29 mouse cellular contexts compared by ENCODE assay signal in the genomic region with DNA sequence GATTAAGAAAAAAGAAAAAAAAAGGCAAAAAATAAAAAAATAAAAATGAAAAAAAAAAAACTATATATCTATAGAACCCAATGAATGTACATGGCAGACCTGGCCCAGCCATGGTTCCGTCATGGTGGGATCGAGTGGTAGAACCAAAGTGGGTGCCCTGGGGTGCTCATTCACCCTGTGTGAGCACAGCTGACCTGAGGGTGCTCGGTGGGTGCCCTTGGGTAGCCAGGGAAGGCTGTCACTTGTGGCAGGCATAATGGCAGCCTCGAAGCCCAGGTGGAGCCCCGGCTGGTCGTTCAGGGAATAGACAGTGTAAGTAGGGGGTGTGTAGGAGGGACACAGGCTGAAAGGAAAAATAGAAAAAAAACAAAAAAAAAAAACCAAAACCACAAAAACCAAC. TPM values are rescaled to one million over a fixed set of nuclear protein-coding genes. Genes with fewer than 3 reads are reported as not detected.
DNase-seq lines count a peak whose midpoint lies in the region; ATAC-seq and TF ChIP-seq lines count a peak whose summit lies in the region.
"Had no signal": no experiment of that assay in that cellular context is flagged by ENCODE, and none has a peak within 500 bp of the region (broad histone marks: within the 10 kb centered on the region; RNA-seq: fewer than 3 reads in every experiment).

No protein-coding gene starts in this region.

- no peaks in the 10 kb centered on the region for H3K27me3 ChIP-seq in midbrain, embryonic 11.5 days (ENCODE audit: control insufficient read depth, insufficient read depth, low read length)
- no peaks in the 10 kb centered on the region for H3K27me3 ChIP-seq in midbrain, embryonic 15.5 days (replicated peaks)
- H3K27me3 ChIP-seq in myocyte (ENCODE audit: control insufficient read depth, insufficient read depth, insufficient read length): no peaks in the 10 kb centered on the region
- H3K27me3 ChIP-seq: embryonic facial prominence, embryonic 13.5 days; embryonic facial prominence, embryonic 15.5 days; forebrain, embryonic 12.5 days; Patski had no signal

- no peak for DNase-seq in layer of hippocampus, adult 2 months (ENCODE audit: low spot score in 2 of 2)
- no peak for DNase-seq in layer of hippocampus, adult 9-10 months (ENCODE audit: low spot score)
- DNase-seq in midbrain, embryonic 11.5 days (ENCODE audit: low spot score, missing footprints): peak; percentile 84
- DNase-seq in cerebellum, postnatal 25 days: no peak
- DNase-seq: adrenal gland, adult 8-10 months; adrenal gland, postnatal 14 days; adrenal gland, postnatal 36 days; B cell, adult 2 months; cerebellum, adult 11-12 months; cerebellum, adult 2 months; cerebellum, adult 9-10 months; cerebellum, postnatal 10 days; cerebellum, postnatal 36 days; embryo, embryonic 11 days had no signal

- TF ChIP-seq POLR2A in myocyte (IDR thresholded peaks at IDR 0.05; ENCODE audit: insufficient read length, low read depth): no peak

- H3K9ac ChIP-seq in midbrain, embryonic 11.5 days (ENCODE audit: low read length): no peak overlapping the region
- no peak overlapping the region for H3K9ac ChIP-seq in midbrain, embryonic 15.5 days
- H3K9ac ChIP-seq: embryonic facial prominence, embryonic 13.5 days; embryonic facial prominence, embryonic 15.5 days; forebrain, embryonic 12.5 days had no signal

- WGBS in midbrain, embryonic 11.5 days: 78% methylated on average over 6 of the region's 6 CpGs
- 80% methylated on average over 6 of the region's 6 CpGs for WGBS in midbrain, embryonic 15.5 days

- H3K9me3 ChIP-seq in midbrain, embryonic 11.5 days (ENCODE audit: control insufficient read depth, low read length): no peaks in the 10 kb centered on the region
- H3K9me3 ChIP-seq in midbrain, embryonic 15.5 days: no peaks in the 10 kb centered on the region
- H3K9me3 ChIP-seq: embryonic facial prominence, embryonic 13.5 days; embryonic facial prominence, embryonic 15.5 days; forebrain, embryonic 10.5 days; forebrain, embryonic 12.5 days had no signal

- H3K4me2 ChIP-seq in midbrain, embryonic 11.5 days: no peak overlapping the region
- H3K4me2 ChIP-seq in midbrain, embryonic 15.5 days: no peak overlapping the region
- H3K4me2 ChIP-seq in myocyte (ENCODE audit: low read depth): no peak overlapping the region
- H3K4me2 ChIP-seq: embryonic facial prominence, embryonic 13.5 days; embryonic facial prominence, embryonic 15.5 days; forebrain, embryonic 12.5 days had no signal

- peak overlapping the region; percentile 46; the same call in 1 of the 2 replicates for H3K27ac ChIP-seq in layer of hippocampus, adult 2 months
- H3K27ac ChIP-seq in midbrain, embryonic 11.5 days (ENCODE audit: low read depth, low read length): no peak overlapping the region
- H3K27ac ChIP-seq in midbrain, embryonic 15.5 days: no peak overlapping the region
- H3K27ac ChIP-seq: embryonic facial prominence, embryonic 13.5 days; embryonic facial prominence, embryonic 15.5 days; forebrain, embryonic 10.5 days; forebrain, embryonic 12.5 days had no signal

- no peak for ATAC-seq in midbrain, embryonic 11.5 days (ENCODE audit: low FRiP score)
- ATAC-seq in midbrain, embryonic 15.5 days (replicated peaks): no peak
- ATAC-seq: activated CD4-positive, CD25-positive, alpha-beta regulatory T cell, adult 4 months; CD4-positive, CD25-positive, alpha-beta regulatory T cell, adult 4 months; forebrain, embryonic 14.5 days; forebrain, embryonic 16.5 days; Patski had no signal

- H3K79me2 ChIP-seq in myocyte (ENCODE audit: control insufficient read depth, insufficient read depth): peaks cover 19% of the 10 kb centered on the region

- peaks cover 36% of the 10 kb centered on the region for H3K36me3 ChIP-seq in midbrain, embryonic 11.5 days (ENCODE audit: control insufficient read depth, insufficient read depth, low read length)
- H3K36me3 ChIP-seq in midbrain, embryonic 15.5 days (replicated peaks): peaks cover 51% of the 10 kb centered on the region
- H3K36me3 ChIP-seq in myocyte (ENCODE audit: control insufficient read depth, insufficient read depth): peaks cover 20% of the 10 kb centered on the region

- H3K4me1 ChIP-seq in midbrain, embryonic 11.5 days (ENCODE audit: control insufficient read depth, insufficient read depth, low read length): no peaks in the 10 kb centered on the region
- H3K4me1 ChIP-seq in midbrain, embryonic 15.5 days: no peaks in the 10 kb centered on the region
- H3K4me1 ChIP-seq: forebrain, embryonic 12.5 days had no signal

- no peak overlapping the region for H3K4me3 ChIP-seq in layer of hippocampus, adult 2 months
- no peak overlapping the region for H3K4me3 ChIP-seq in midbrain, embryonic 11.5 days (ENCODE audit: low read depth, low read length)
- H3K4me3 ChIP-seq in midbrain, embryonic 15.5 days: no peak overlapping the region
- no peak overlapping the region for H3K4me3 ChIP-seq in myocyte
- H3K4me3 ChIP-seq: embryonic facial prominence, embryonic 13.5 days; embryonic facial prominence, embryonic 15.5 days; erythroblast, embryonic 14.5 days; forebrain, embryonic 10.5 days; forebrain, embryonic 12.5 days had no signal

- H3ac ChIP-seq in myocyte (ENCODE audit: control insufficient read depth, insufficient read length): no peak overlapping the region

- TF ChIP-seq CTCF in layer of hippocampus, adult 2 months (conservative IDR thresholded peaks at IDR 0.05): peak; percentile 41

TF ChIP-seq in myocyte, 11 proteins besides CTCF, POLR2A, EP300 and RAD21:
- no peak for TF ChIP-seq USF1 (IDR thresholded peaks at IDR 0.05; ENCODE audit: low read depth)
- no peak for TF ChIP-seq TCF12 (IDR thresholded peaks at IDR 0.05; ENCODE audit: insufficient read depth, poor library complexity, severe bottlenecking)
- TF ChIP-seq POLR2AphosphoS2 (IDR thresholded peaks at IDR 0.05; ENCODE audit: insufficient read length, low read depth): peak; percentile 75
TF ChIP-seq in myocyte: peak in this region for 1.

RNA-seq across cellular contexts. Expression of a gene that starts 16.2 kb away (rescaled TPM):
- 100 to 1,000 TPM; 103 to 109 TPM for total RNA-seq in layer of hippocampus, adult 2 months (2021)
- 5.3 and 5.6 TPM in 2 replicates for polyA plus RNA-seq in midbrain, embryonic 11.5 days (2014; fragmentation: Nextera tagmentation; extraction: Ambion mirVana)
- polyA plus RNA-seq in midbrain, embryonic 15.5 days (2015; fragmentation: Nextera tagmentation; extraction: Ambion mirVana): 16.2 and 16.7 TPM in 2 replicates
- 26.1 TPM for polyA plus RNA-seq in myocyte (2012; fragmentation: generic; extraction: Trizol)

RNA-seq across cellular contexts. Expression of a gene that starts 16.5 kb away (rescaled TPM):
- 10 to 100 TPM; 29.4 to 29.5 TPM for total RNA-seq in layer of hippocampus, adult 2 months (2021)
- 42.1 and 46.5 TPM in 2 replicates for polyA plus RNA-seq in midbrain, embryonic 11.5 days (2014; fragmentation: Nextera tagmentation; extraction: Ambion mirVana)
- polyA plus RNA-seq in midbrain, embryonic 15.5 days (2015; fragmentation: Nextera tagmentation; extraction: Ambion mirVana): 59.2 and 66.3 TPM in 2 replicates
- 43.2 TPM for polyA plus RNA-seq in myocyte (2012; fragmentation: generic; extraction: Trizol)

RNA-seq across cellular contexts. Expression of a gene that starts 25.2 kb away (rescaled TPM):
- total RNA-seq in layer of hippocampus, adult 2 months (2021): 100 to 1,000 TPM; 907 to 909 TPM
- 398 and 422 TPM in 2 replicates for polyA plus RNA-seq in midbrain, embryonic 11.5 days (2014; fragmentation: Nextera tagmentation; extraction: Ambion mirVana)
- polyA plus RNA-seq in midbrain, embryonic 15.5 days (2015; fragmentation: Nextera tagmentation; extraction: Ambion mirVana): 588 and 606 TPM in 2 replicates
- 3,891 TPM for polyA plus RNA-seq in myocyte (2012; fragmentation: generic; extraction: Trizol)

RNA-seq across cellular contexts. Expression of a gene that starts 31.5 kb away (rescaled TPM):
- 10 to 100 TPM; 73.6 to 78.4 TPM for total RNA-seq in layer of hippocampus, adult 2 months (2021)
- polyA plus RNA-seq in midbrain, embryonic 11.5 days (2014; fragmentation: Nextera tagmentation; extraction: Ambion mirVana): 49.7 and 50.6 TPM in 2 replicates
- 66.3 and 67.3 TPM in 2 replicates for polyA plus RNA-seq in midbrain, embryonic 15.5 days (2015; fragmentation: Nextera tagmentation; extraction: Ambion mirVana)
- polyA plus RNA-seq in myocyte (2012; fragmentation: generic; extraction: Trizol): 120 TPM

RNA-seq across cellular contexts. Expression of a gene that starts 32.4 kb away (rescaled TPM):
- not detected for total RNA-seq in layer of hippocampus, adult 2 months (2021)
- not detected in 2 replicates for polyA plus RNA-seq in midbrain, embryonic 11.5 days (2014; fragmentation: Nextera tagmentation; extraction: Ambion mirVana)
- polyA plus RNA-seq in midbrain, embryonic 15.5 days (2015; fragmentation: Nextera tagmentation; extraction: Ambion mirVana): not detected in 2 replicates
- polyA plus RNA-seq in myocyte (2012; fragmentation: generic; extraction: Trizol): 0.12 TPM
- total RNA-seq: adrenal gland, adult 18-20 months; adrenal gland, adult 8-10 months; adrenal gland, postnatal 14 days; adrenal gland, postnatal 36 days; common myeloid progenitor, adult 5-6 weeks had no signal
- polyA plus RNA-seq: activated CD4-positive, CD25-positive, alpha-beta regulatory T cell, adult 4 months; CD4-positive, CD25-positive, alpha-beta regulatory T cell, adult 4 months; cerebellum, adult 2 months; embryonic facial prominence, embryonic 11.5 days; embryonic facial prominence, embryonic 13.5 days; erythroblast, embryonic 14.5 days; forebrain, embryonic 10.5 days; forebrain, embryonic 12.5 days; forebrain, embryonic 14.5 days; forebrain, embryonic 16.5 days had no signal
